Mouse (Mus musculus) kidney, embryonic 14.5 days (tissue): ENCODE measurements around the gene Esrrg. TPM values are rescaled to one million over a fixed set of nuclear protein-coding genes. Genes with fewer than 3 reads are reported as not detected.

Experiments used
- ATAC-seq: fragments of 200-750 bp; cut with Nextera tagmentation; 2 replicates; pipeline ENCODE4 v1.8.0; 2017; ENCODE audit warnings: moderate number of reproducible peaks, mild to moderate bottlenecking, moderate TSS enrichment, moderate library complexity; ENCODE audit not compliant: low FRiP score, low TSS enrichment
- H3K27ac ChIP-seq: fragments of 300-500 bp; sonication (generic); 2 replicates; pipeline ENCODE4 v1.5.1; 2014; ENCODE audit warnings: low read depth, mild to moderate bottlenecking, low read length, moderate library complexity, mixed read lengths
- H3K27me3 ChIP-seq: fragments of 300-500 bp; sonication (generic); 2 replicates; pipeline ENCODE4 v1.6.1; 2014; ENCODE audit warnings: mild to moderate bottlenecking, low read length; ENCODE audit not compliant: control insufficient read depth, insufficient read depth
- H3K36me3 ChIP-seq: fragments of 300-500 bp; sonication (generic); 2 replicates; pipeline ENCODE4 v1.6.1; 2014; ENCODE audit warnings: low read length, mixed read lengths; ENCODE audit not compliant: control insufficient read depth, insufficient read depth
- H3K4me1 ChIP-seq: fragments of 300-500 bp; sonication (generic); 2 replicates; pipeline ENCODE4 v1.6.1; 2014; ENCODE audit warnings: low read length, mixed read lengths; ENCODE audit not compliant: control insufficient read depth, insufficient read depth
- H3K4me2 ChIP-seq: fragments of 300-500 bp; sonication (generic); replicated peaks from 2 replicates; pipeline ENCODE4 v1.6.1; 2014; ENCODE audit warnings: low read depth, mild to moderate bottlenecking, low read length
- H3K4me3 ChIP-seq: fragments of 300-500 bp; sonication (generic); 2 replicates; pipeline ENCODE4 v1.5.1; 2014; ENCODE audit warnings: mild to moderate bottlenecking, low read length
- H3K9ac ChIP-seq: fragments of 300-500 bp; sonication (generic); 2 replicates; pipeline ENCODE4 v1.6.1; 2014; ENCODE audit warnings: low read depth, mild to moderate bottlenecking, low read length, moderate library complexity
- H3K9me3 ChIP-seq: fragments of 300-500 bp; sonication (generic); 2 replicates; pipeline ENCODE4 v1.6.1; 2016; ENCODE audit warnings: low read length; ENCODE audit not compliant: control insufficient read depth
- WGBS: fragments of 180-500 bp; shearing (Covaris S2); extraction: QIAGEN DNeasy Blood & Tissue Kit; methylation state at CpG from one replicate; pipeline ENCODE4 v1.1.7; 2014; 5-methylcytosine and 5-hydroxymethylcytosine counted together
- polyA plus RNA-seq: library from polyadenylated mRNA; unstranded; fragments of >200 nt; fragmentation: Nextera tagmentation; extraction: Ambion mirVana; gene quantifications from 2 replicates; pipeline ENCODE4 v1.2.1, GENCODE M21; 2014

Esrrg gene
- polyA plus RNA-seq, 1 experiment from 2014 or later, result 21.5 TPM

GRCm38 (mm10) chr1:188241766-188242165 is 633.2 kb downstream of the Esrrg start:
- no peak overlapping the region for H3K4me2 ChIP-seq
- 89% methylated on average over 10 of the region's 10 CpGs for WGBS
- no peak overlapping the region for H3K9ac ChIP-seq
- no peaks in the 10 kb centered on the region for H3K4me1 ChIP-seq
- no peak overlapping the region for H3K4me3 ChIP-seq
- no peaks in the 10 kb centered on the region for H3K9me3 ChIP-seq
- H3K27ac ChIP-seq, result no peak overlapping the region
- no peaks in the 10 kb centered on the region for H3K27me3 ChIP-seq
- ATAC-seq, result no peak
- no peaks in the 10 kb centered on the region for H3K36me3 ChIP-seq

GRCm38 (mm10) chr1:188257500-188257899 is 648.9 kb downstream of the Esrrg start:
- Histone ChIP-seq H3K9me3 (peaks cover 3% of the 10 kb centered on the region; the same call in 1 of the 2 replicates), H3K4me3 (no peak overlapping the region), H3K27me3 (no peaks in the 10 kb centered on the region), H3K4me1 (no peaks in the 10 kb centered on the region), H3K27ac (no peak overlapping the region), H3K9ac (no peak overlapping the region), H3K4me2 (no peak overlapping the region), H3K36me3 (no peaks in the 10 kb centered on the region)
- no peak for ATAC-seq
- 84% methylated on average over 7 of the region's 7 CpGs for WGBS

- H3K9me3 ChIP-seq, result no peaks in the 10 kb centered on the region
- ATAC-seq, result no peak
Measured at GRCm38 (mm10) chr1:188260259-188261107, 651.9 kb downstream of the Esrrg start.

GRCm38 (mm10) chr1:188261903-188262682 is 653.5 kb downstream of the Esrrg start, which contains the start of gene Ush2a:
Ush2a (plus strand) TSS chr1:188262023.
- Histone ChIP-seq H3K4me3 (no peak within 1 kb of the TSS), H3K4me2 (no peak within 1 kb of the TSS), H3K4me1 (no peaks in the 10 kb centered on the region), H3K9me3 (no peaks in the 10 kb centered on the region), H3K27me3 (no peaks in the 10 kb centered on the region), H3K27ac (no peak within 1 kb of the TSS), H3K36me3 (no peaks in the 10 kb centered on the region), H3K9ac (no peak within 1 kb of the TSS)
- WGBS, result 63% methylated on average over 10 of the region's 10 CpGs
- no peak for ATAC-seq

More at GRCm38 (mm10) chr1:188260259-188261107, 651.9 kb downstream of the Esrrg start:
- H3K9ac ChIP-seq, result no peak overlapping the region
- WGBS, result 72% methylated on average over 6 of the region's 6 CpGs
- H3K4me3 ChIP-seq, result no peak overlapping the region
- H3K27me3 ChIP-seq, result no peaks in the 10 kb centered on the region
- no peak overlapping the region for H3K4me2 ChIP-seq
- H3K27ac ChIP-seq, result no peak overlapping the region
- no peaks in the 10 kb centered on the region for H3K4me1 ChIP-seq
- H3K36me3 ChIP-seq, result no peaks in the 10 kb centered on the region
